Mouse (Mus musculus) hindbrain, embryonic 11.5 days (tissue): ENCODE measurements around the gene Bloc1s4. TPM values are rescaled to one million over a fixed set of nuclear protein-coding genes. Genes with fewer than 3 reads are reported as not detected.

Experiments used
- ATAC-seq: fragments of 200-750 bp; cut with Nextera tagmentation; 2 replicates; pipeline ENCODE4 v1.8.0; 2017; ENCODE audit warnings: mild to moderate bottlenecking, moderate TSS enrichment, moderate library complexity; ENCODE audit not compliant: low FRiP score
- DNase-seq: peaks from one replicate; pipeline ENCODE4 v3.0.0-alpha.2; 2015; ENCODE audit warnings: low spot score
- H3K27ac ChIP-seq: fragments of 300-500 bp; sonication (generic); 2 replicates; pipeline ENCODE4 v1.5.1; 2014; ENCODE audit warnings: mild to moderate bottlenecking, low read depth, low read length
- H3K27me3 ChIP-seq: fragments of 300-500 bp; sonication (generic); 2 replicates; pipeline ENCODE4 v1.6.1; 2014; ENCODE audit warnings: mild to moderate bottlenecking, low read length, moderate library complexity, mixed read lengths; ENCODE audit not compliant: control insufficient read depth, insufficient read depth
- H3K36me3 ChIP-seq: fragments of 300-500 bp; sonication (generic); 2 replicates; pipeline ENCODE4 v1.6.1; 2014; ENCODE audit warnings: mild to moderate bottlenecking, low read length, moderate library complexity, mixed read lengths; ENCODE audit not compliant: control insufficient read depth, insufficient read depth
- H3K4me1 ChIP-seq: fragments of 300-500 bp; sonication (generic); replicated peaks from 2 replicates; pipeline ENCODE4 v1.6.1; 2014; ENCODE audit warnings: low read length, mixed read lengths; ENCODE audit not compliant: control insufficient read depth, insufficient read depth
- H3K4me2 ChIP-seq: fragments of 300-500 bp; sonication (generic); replicated peaks from 2 replicates; pipeline ENCODE4 v1.6.1; 2014; ENCODE audit warnings: mild to moderate bottlenecking, low read depth, low read length
- H3K4me3 ChIP-seq: fragments of 300-500 bp; sonication (generic); 2 replicates; pipeline ENCODE4 v1.5.1; 2014; ENCODE audit warnings: low read depth, low read length
- H3K9ac ChIP-seq: fragments of 300-500 bp; sonication (generic); 2 replicates; pipeline ENCODE4 v1.6.1; 2014; ENCODE audit warnings: low read depth, low read length
- H3K9me3 ChIP-seq: fragments of 300-500 bp; sonication (generic); 2 replicates; pipeline ENCODE4 v1.6.1; 2016; ENCODE audit warnings: low read length; ENCODE audit not compliant: control insufficient read depth
- WGBS: fragments of 180-500 bp; shearing (Covaris S2); extraction: QIAGEN DNeasy Blood & Tissue Kit; methylation state at CpG from one replicate; pipeline ENCODE4 v1.1.7; 2014; 5-methylcytosine and 5-hydroxymethylcytosine counted together
- polyA plus RNA-seq: library from polyadenylated mRNA; unstranded; fragments of >200 nt; fragmentation: Nextera tagmentation; extraction: Ambion mirVana; gene quantifications from 2 replicates; pipeline ENCODE4 v1.2.1, GENCODE M21; 2014

Gene Bloc1s4
- polyA plus RNA-seq, 1 experiment from 2014 or later, result 21.0 TPM

DNA sequence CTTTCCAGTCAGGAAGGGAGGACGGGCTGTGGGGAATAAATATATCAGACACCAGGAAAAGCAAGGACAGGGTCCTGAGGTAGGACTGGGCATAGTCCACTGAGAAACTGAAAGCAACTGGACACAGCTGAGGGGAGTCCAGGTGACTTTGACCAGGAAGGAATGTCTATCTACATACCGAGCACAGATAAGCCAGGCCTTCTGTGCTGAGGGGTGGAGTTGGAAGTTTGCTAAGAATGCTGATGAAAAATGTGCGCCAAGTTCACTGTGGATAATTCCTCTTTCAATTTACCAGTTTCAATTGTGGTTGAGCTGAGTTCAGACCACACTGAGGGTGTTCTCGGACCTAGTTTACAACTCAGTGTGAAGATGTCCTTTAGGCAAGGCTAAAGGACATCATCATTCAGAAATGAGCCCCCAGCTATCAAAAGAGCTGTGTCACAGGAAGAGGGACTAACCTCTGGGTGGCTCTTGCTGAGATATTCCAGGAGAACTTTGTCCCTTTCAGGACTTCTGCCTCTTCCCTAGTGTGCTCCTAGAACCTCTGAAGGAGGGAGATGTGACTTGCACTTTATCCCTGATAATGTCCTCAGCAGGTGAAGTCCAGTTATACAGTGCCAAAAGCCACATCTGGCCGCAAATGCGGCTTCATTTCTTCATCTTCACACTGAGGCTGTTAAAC, 47.4 kb downstream of the Bloc1s4 start:
- H3K9ac ChIP-seq, result no peak overlapping the region
- H3K4me1 ChIP-seq, result no peaks in the 10 kb centered on the region
- H3K4me2 ChIP-seq, result no peak overlapping the region
- no peaks in the 10 kb centered on the region for H3K27me3 ChIP-seq
- DNase-seq (no peak), ATAC-seq (no peak)
- 84% methylated on average over 6 of the region's 6 CpGs for WGBS
- H3K36me3 ChIP-seq, result no peaks in the 10 kb centered on the region
- no peak overlapping the region for H3K4me3 ChIP-seq
- no peak overlapping the region for H3K27ac ChIP-seq
- H3K9me3 ChIP-seq, result no peaks in the 10 kb centered on the region

DNA sequence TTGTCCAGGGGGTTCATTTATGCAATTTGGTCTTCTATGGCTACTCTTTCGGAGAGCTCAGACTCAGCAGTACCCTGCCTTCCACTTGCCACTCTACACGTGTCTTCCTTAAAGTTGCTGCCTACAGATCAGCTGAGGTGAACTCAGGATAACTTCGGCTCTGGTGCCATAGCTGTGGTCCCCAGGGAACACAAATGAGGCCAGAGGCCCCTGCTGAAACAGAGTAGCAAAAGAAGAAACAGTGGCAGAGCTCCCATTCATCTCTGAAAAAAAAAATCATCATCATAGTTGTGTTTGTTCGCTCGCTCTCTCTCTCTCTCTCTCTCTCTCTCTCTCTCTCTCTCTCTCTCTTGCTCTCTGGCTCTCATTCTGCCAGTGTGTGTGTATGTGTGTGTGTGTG, 49.8 kb downstream of the Bloc1s4 start:
- no peaks in the 10 kb centered on the region; the same call in 1 of the 2 replicates for H3K4me1 ChIP-seq

DNA sequence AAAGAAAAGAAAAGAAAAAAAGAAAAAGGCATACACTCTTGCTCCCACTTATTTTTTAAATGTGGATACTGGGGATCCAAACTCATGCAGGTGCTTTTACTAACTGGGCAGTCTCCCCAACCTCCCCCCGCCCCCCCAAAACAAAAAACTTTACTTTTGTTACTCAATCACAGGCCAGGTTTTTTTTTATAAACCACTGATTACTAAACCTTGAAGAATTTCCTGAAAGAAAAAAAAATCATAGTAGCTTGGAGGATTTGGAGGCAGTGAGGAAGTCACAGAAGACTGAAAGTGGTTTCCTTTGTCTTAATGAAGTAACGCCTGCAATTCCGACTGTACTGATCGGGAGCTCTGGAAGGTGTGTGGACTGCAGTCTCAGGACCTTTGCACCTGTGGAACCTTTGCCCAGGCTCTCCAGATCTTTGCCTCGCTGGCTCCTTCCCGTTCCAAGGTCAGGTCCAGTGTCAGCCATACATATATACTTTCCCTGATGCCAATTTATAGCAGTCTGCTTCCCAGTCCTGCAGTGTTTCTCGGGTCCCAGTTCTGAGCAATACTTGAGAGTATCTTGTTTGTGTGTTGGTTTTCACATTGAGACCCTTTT, 50.3 kb downstream of the Bloc1s4 start:
- WGBS, result 85% methylated on average over 7 of the region's 7 CpGs
- Histone ChIP-seq H3K4me2 (no peak overlapping the region), H3K36me3 (no peaks in the 10 kb centered on the region), H3K27me3 (no peaks in the 10 kb centered on the region), H3K4me1 (no peaks in the 10 kb centered on the region; the same call in 1 of the 2 replicates), H3K27ac (no peak overlapping the region), H3K9me3 (no peaks in the 10 kb centered on the region), H3K4me3 (no peak overlapping the region), H3K9ac (no peak overlapping the region)
- DNase-seq (no peak), ATAC-seq (no peak)

More for the DNA sequence above, 49.8 kb downstream of the Bloc1s4 start:
- Histone ChIP-seq H3K27me3 (no peaks in the 10 kb centered on the region), H3K4me2 (no peak overlapping the region), H3K9me3 (no peaks in the 10 kb centered on the region), H3K36me3 (no peaks in the 10 kb centered on the region), H3K9ac (no peak overlapping the region), H3K27ac (no peak overlapping the region), H3K4me3 (no peak overlapping the region)
- 74% methylated on average over 5 of the region's 5 CpGs for WGBS
- ATAC-seq, result no peak
- DNase-seq, result no peak

Other genes with a start within 250 kb of the Bloc1s4 start
- 38.3 and 41.4 TPM in 2 replicates for gene Tbc1d14, start 155.4 kb downstream of the Bloc1s4 start, polyA plus RNA-seq
- gene D5Ertd579e, start 52.6 kb downstream of the Bloc1s4 start, polyA plus RNA-seq, result 34.4 and 35.4 TPM in 2 replicates
- 574 and 582 TPM in 2 replicates for gene Mrfap1, start 48.1 kb upstream of the Bloc1s4 start, polyA plus RNA-seq
- 10.4 and 12.2 TPM in 2 replicates for gene Man2b2, start 82.0 kb upstream of the Bloc1s4 start, polyA plus RNA-seq
- gene Ppp2r2c, start 119.9 kb upstream of the Bloc1s4 start, polyA plus RNA-seq, result 1.9 and 3.3 TPM in 2 replicates
- 6.0 and 7.0 TPM in 2 replicates for gene Wfs1, start 240.6 kb upstream of the Bloc1s4 start, polyA plus RNA-seq